Mouse (Mus musculus): ENCODE measurements around the gene Gstt4. TPM values are rescaled to one million over a fixed set of nuclear protein-coding genes. Genes with fewer than 3 reads are reported as not detected.

Gstt4 gene
- total RNA-seq, 2 experiments from 2014 or later: not detected

Other genes starting within 250 kb of the Gstt4 start
- gene Ggt5, start 233.2 kb downstream of the Gstt4 start, total RNA-seq (2015; ENCODE audit: low replicate concordance): 0.42 and 1.3 TPM in 2 replicates
- gene Ggt5, start 233.2 kb downstream of the Gstt4 start, total RNA-seq (2017; ENCODE audit: low replicate concordance): 4.9 and 6.6 TPM in 2 replicates
- gene Susd2, start 178.5 kb downstream of the Gstt4 start, total RNA-seq (2015; ENCODE audit: low replicate concordance): 1.7 and 5.2 TPM in 2 replicates
- gene Susd2, start 178.5 kb downstream of the Gstt4 start, total RNA-seq (2017; ENCODE audit: low replicate concordance): 3.8 and 4.0 TPM in 2 replicates
- 133 and 187 TPM in 2 replicates for gene Cabin1, start 58.2 kb downstream of the Gstt4 start, total RNA-seq (2015; ENCODE audit: low replicate concordance)
- 246 and 264 TPM in 2 replicates for gene Cabin1, start 58.2 kb downstream of the Gstt4 start, total RNA-seq (2017; ENCODE audit: low replicate concordance)
- gene Ddt, start 49.1 kb downstream of the Gstt4 start, total RNA-seq (2015; ENCODE audit: low replicate concordance): 5.4 TPM in 1 of 2 replicates, not detected in the other
- 4.6 and 5.0 TPM in 2 replicates for gene Ddt, start 49.1 kb downstream of the Gstt4 start, total RNA-seq (2017; ENCODE audit: low replicate concordance)
- gene Gm20441, start 41.6 kb downstream of the Gstt4 start, total RNA-seq (2015; ENCODE audit: low replicate concordance): not detected in 2 replicates
- not detected in 2 replicates for gene Gm20441, start 41.6 kb downstream of the Gstt4 start, total RNA-seq (2017; ENCODE audit: low replicate concordance)
- 0.42 TPM in 1 of 2 replicates, not detected in the other for gene Gstt3, start 41.1 kb downstream of the Gstt4 start, total RNA-seq (2015; ENCODE audit: low replicate concordance)
- gene Gstt3, start 41.1 kb downstream of the Gstt4 start, total RNA-seq (2017; ENCODE audit: low replicate concordance): 0.51 TPM in 1 of 2 replicates, not detected in the other
- gene Gstt1, start 24.0 kb downstream of the Gstt4 start, total RNA-seq (2015; ENCODE audit: low replicate concordance): 6.3 and 24.0 TPM in 2 replicates
- 4.1 and 6.8 TPM in 2 replicates for gene Gstt1, start 24.0 kb downstream of the Gstt4 start, total RNA-seq (2017; ENCODE audit: low replicate concordance)
- 7.9 and 8.8 TPM in 2 replicates for gene Gstt2, start 14.9 kb upstream of the Gstt4 start, total RNA-seq (2015; ENCODE audit: low replicate concordance)
- 2.4 and 11.0 TPM in 2 replicates for gene Gstt2, start 14.9 kb upstream of the Gstt4 start, total RNA-seq (2017; ENCODE audit: low replicate concordance)
- 47.2 and 79.7 TPM in 2 replicates for gene Mif, start 37.7 kb upstream of the Gstt4 start, total RNA-seq (2015; ENCODE audit: low replicate concordance)
- gene Mif, start 37.7 kb upstream of the Gstt4 start, total RNA-seq (2017; ENCODE audit: low replicate concordance): 48.1 and 65.8 TPM in 2 replicates
- 1.7 TPM in 1 of 2 replicates, not detected in the other for gene Derl3, start 70.9 kb upstream of the Gstt4 start, total RNA-seq (2015; ENCODE audit: low replicate concordance)
- gene Derl3, start 70.9 kb upstream of the Gstt4 start, total RNA-seq (2017; ENCODE audit: low replicate concordance): not detected in 2 replicates
- gene Smarcb1, start 99.1 kb upstream of the Gstt4 start, total RNA-seq (2015; ENCODE audit: low replicate concordance): 9.4 and 16.9 TPM in 2 replicates
- 15.7 and 16.7 TPM in 2 replicates for gene Smarcb1, start 99.1 kb upstream of the Gstt4 start, total RNA-seq (2017; ENCODE audit: low replicate concordance)
- 33.2 and 46.5 TPM in 2 replicates for gene Chchd10, start 110.6 kb upstream of the Gstt4 start, total RNA-seq (2015; ENCODE audit: low replicate concordance)
- 27.2 and 33.2 TPM in 2 replicates for gene Chchd10, start 110.6 kb upstream of the Gstt4 start, total RNA-seq (2017; ENCODE audit: low replicate concordance)
- not detected in 2 replicates for gene Mmp11, start 114.0 kb upstream of the Gstt4 start, total RNA-seq (2015; ENCODE audit: low replicate concordance)
- 1.1 TPM in 1 of 2 replicates, not detected in the other for gene Mmp11, start 114.0 kb upstream of the Gstt4 start, total RNA-seq (2017; ENCODE audit: low replicate concordance)
- gene Gm867, start 118.1 kb upstream of the Gstt4 start, total RNA-seq (2015; ENCODE audit: low replicate concordance): 91.3 and 110 TPM in 2 replicates
- gene Gm867, start 118.1 kb upstream of the Gstt4 start, total RNA-seq (2017; ENCODE audit: low replicate concordance): 27.6 and 34.8 TPM in 2 replicates
- not detected in 2 replicates for gene Vpreb3, start 120.5 kb upstream of the Gstt4 start, total RNA-seq (2015; ENCODE audit: low replicate concordance)
- gene Vpreb3, start 120.5 kb upstream of the Gstt4 start, total RNA-seq (2017; ENCODE audit: low replicate concordance): not detected in 2 replicates
- gene Gm5134, start 132.0 kb upstream of the Gstt4 start, total RNA-seq (2015; ENCODE audit: low replicate concordance): not detected in 2 replicates
- 1.3 TPM in 1 of 2 replicates, not detected in the other for gene Gm5134, start 132.0 kb upstream of the Gstt4 start, total RNA-seq (2017; ENCODE audit: low replicate concordance)
- 0.63 and 2.7 TPM in 2 replicates for gene Zfp280b, start 210.1 kb upstream of the Gstt4 start, total RNA-seq (2015; ENCODE audit: low replicate concordance)
- 1.8 and 2.2 TPM in 2 replicates for gene Zfp280b, start 210.1 kb upstream of the Gstt4 start, total RNA-seq (2017; ENCODE audit: low replicate concordance)